Mouse (Mus musculus) midbrain, postnatal 0 days (tissue): ENCODE measurements around the gene Ttc8. TPM values are rescaled to one million over a fixed set of nuclear protein-coding genes. Genes with fewer than 3 reads are reported as not detected.

ENCODE experiments used
- ATAC-seq: fragments of 200-750 bp; cut with Nextera tagmentation; 2 replicates; pipeline ENCODE4 v1.8.0; 2017; ENCODE audit warnings: moderate number of reproducible peaks, mild to moderate bottlenecking, moderate TSS enrichment, moderate library complexity; ENCODE audit not compliant: low FRiP score
- DNase-seq: peaks from one replicate; pipeline ENCODE4 v3.0.0-alpha.2; 2015; ENCODE audit warnings: low spot score
- H3K27ac ChIP-seq: fragments of 300-500 bp; sonication (generic); 2 replicates; pipeline ENCODE4 v1.5.1; 2014; ENCODE audit warnings: low read depth, mild to moderate bottlenecking, low read length, mixed read lengths
- H3K27me3 ChIP-seq: fragments of 300-500 bp; sonication (generic); 2 replicates; pipeline ENCODE4 v1.6.1; 2014; ENCODE audit warnings: low read length, control low read depth, mixed read lengths; ENCODE audit not compliant: insufficient read depth
- H3K36me3 ChIP-seq: fragments of 300-500 bp; sonication (generic); 2 replicates; pipeline ENCODE4 v1.6.1; 2014; ENCODE audit warnings: low read length, control low read depth, mixed read lengths; ENCODE audit not compliant: insufficient read depth
- H3K4me1 ChIP-seq: fragments of 300-500 bp; sonication (generic); 2 replicates; pipeline ENCODE4 v1.6.1; 2014; ENCODE audit warnings: mild to moderate bottlenecking, control low read depth, antibody characterized with exemption, low read length, mixed read lengths; ENCODE audit not compliant: insufficient read depth
- H3K4me2 ChIP-seq: fragments of 300-500 bp; sonication (generic); 2 replicates; pipeline ENCODE4 v1.6.1; 2014; ENCODE audit warnings: low read depth, mild to moderate bottlenecking, low read length, mixed read lengths; ENCODE audit not compliant: poor library complexity, severe bottlenecking
- H3K4me3 ChIP-seq: fragments of 300-500 bp; sonication (generic); 2 replicates; pipeline ENCODE4 v1.5.1; 2014; ENCODE audit warnings: low read depth, mild to moderate bottlenecking, low read length, moderate library complexity
- H3K9ac ChIP-seq: fragments of 300-500 bp; sonication (generic); replicated peaks from 2 replicates; pipeline ENCODE4 v1.6.1; 2014; ENCODE audit warnings: mild to moderate bottlenecking, low read length, moderate library complexity, mixed read lengths; ENCODE audit not compliant: poor library complexity, severe bottlenecking
- H3K9me3 ChIP-seq: fragments of 300-500 bp; sonication (generic); 2 replicates; pipeline ENCODE4 v1.6.1; 2016; ENCODE audit warnings: low read length, control low read depth
- CTCF ChIP-seq: IDR thresholded peaks from 2 replicates; pipeline ENCODE4 v1.5.1; 2016; ENCODE audit warnings: antibody characterized with exemption, mild to moderate bottlenecking
- WGBS: fragments of 180-500 bp; shearing (Covaris S2); extraction: QIAGEN DNeasy Blood & Tissue Kit; methylation state at CpG from one replicate; pipeline ENCODE4 v1.1.7; 2014; 5-methylcytosine and 5-hydroxymethylcytosine counted together
- polyA plus RNA-seq: library from polyadenylated mRNA; unstranded; fragments of >200 nt; fragmentation: Nextera tagmentation; extraction: Ambion mirVana; gene quantifications from 2 replicates; pipeline ENCODE4 v1.2.1, GENCODE M21; 2015
- total RNA-seq: library from RNA; depleted of rRNA; stranded (reverse); fragments of >200 nt; gene quantifications from 2 replicates; pipeline ENCODE4 v1.2.3, GENCODE M21; 2014

Gene Ttc8
- total and polyA plus RNA-seq, 2 experiments from 2014 or later = 23.5 to 34.3 TPM

DNA sequence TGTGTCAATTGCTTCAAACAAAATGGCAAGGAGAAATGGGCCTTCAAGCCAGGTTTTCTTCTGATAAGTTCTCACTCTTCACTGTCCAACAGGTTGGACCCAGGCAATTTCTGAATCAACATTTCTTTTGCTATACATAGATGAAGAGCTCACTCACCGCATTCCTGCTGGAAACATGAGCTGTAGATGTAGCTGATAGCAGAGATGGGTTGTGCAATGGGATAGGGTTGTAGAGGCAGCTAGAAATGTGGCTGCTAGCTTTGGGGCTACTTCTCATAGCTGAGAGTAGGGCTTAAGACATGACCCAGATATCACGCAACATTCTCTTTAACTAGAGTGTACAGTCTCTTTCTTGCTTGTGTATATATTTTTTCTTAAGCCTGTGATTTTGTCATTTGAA lies 84.4 kb downstream of the Ttc8 start:
- H3K27ac ChIP-seq = no peak overlapping the region
- ATAC-seq (no peak), DNase-seq (no peak)
- no peaks in the 10 kb centered on the region for H3K9me3 ChIP-seq
- H3K36me3 ChIP-seq = no peaks in the 10 kb centered on the region
- WGBS = 94% methylated on average over 2 of the region's 2 CpGs
- no peak overlapping the region for H3K4me2 ChIP-seq
- no peak for TF ChIP-seq CTCF
- no peak overlapping the region for H3K4me3 ChIP-seq
- no peak overlapping the region for H3K9ac ChIP-seq
- no peaks in the 10 kb centered on the region for H3K27me3 ChIP-seq
- peaks cover 4% of the 10 kb centered on the region; the same call in 1 of the 2 replicates for H3K4me1 ChIP-seq

DNA sequence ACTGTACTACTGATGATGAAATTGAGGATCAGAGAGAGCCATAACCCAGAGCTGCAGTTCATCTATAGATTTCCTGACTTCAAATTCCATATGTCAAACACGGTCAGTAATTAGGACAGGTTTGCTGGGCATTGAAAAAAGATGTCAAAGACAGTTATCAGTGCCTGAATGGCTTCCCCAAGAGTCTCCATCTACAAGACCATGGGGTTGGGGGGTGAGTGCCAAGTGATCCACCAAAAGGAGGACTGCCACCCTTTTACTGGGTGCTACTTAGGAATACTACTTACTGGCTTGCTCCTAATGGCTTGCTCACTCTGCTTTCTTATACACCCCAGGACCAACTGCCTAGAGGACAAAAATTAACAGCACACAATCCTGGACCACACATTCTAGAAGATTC lies 88.4 kb downstream of the Ttc8 start:
- 71% methylated on average over 1 of the region's 1 CpGs for WGBS
- no peaks in the 10 kb centered on the region for H3K36me3 ChIP-seq
- ATAC-seq = no peak

DNA sequence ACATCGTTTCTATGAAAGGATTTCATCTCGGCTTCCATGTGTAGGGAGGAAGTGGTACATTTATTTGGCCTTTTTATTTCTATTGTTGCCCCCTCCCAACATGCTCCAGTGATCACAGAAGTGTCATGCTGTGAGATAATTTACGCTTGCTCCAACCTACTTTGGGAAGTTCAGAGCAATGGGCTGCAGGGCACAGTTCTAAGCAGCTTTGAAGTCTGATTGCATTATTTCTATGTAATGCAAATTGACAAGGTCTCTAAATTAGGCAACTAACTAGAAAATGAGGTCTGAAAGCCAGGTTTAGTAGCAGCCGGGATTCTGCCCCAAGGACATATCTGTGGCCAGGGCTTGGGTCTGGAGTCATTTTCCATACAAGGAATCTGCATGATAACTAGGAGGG lies 89.1 kb downstream of the Ttc8 start:
- Histone ChIP-seq H3K4me3 (no peak overlapping the region), H3K9me3 (no peaks in the 10 kb centered on the region), H3K4me2 (no peak overlapping the region), H3K36me3 (no peaks in the 10 kb centered on the region), H3K9ac (no peak overlapping the region), H3K27me3 (no peaks in the 10 kb centered on the region), H3K4me1 (peaks cover 13% of the 10 kb centered on the region), H3K27ac (no peak overlapping the region)
- peak; percentile 10 for DNase-seq
- WGBS = 21% methylated on average over 4 of the region's 4 CpGs
- peak; percentile 54; the same call in 1 of the 2 replicates for ATAC-seq
- TF ChIP-seq CTCF = no peak

More for the DNA sequence above, 88.4 kb downstream of the Ttc8 start:
- Histone ChIP-seq H3K27me3 (no peaks in the 10 kb centered on the region), H3K4me1 (peaks cover 13% of the 10 kb centered on the region), H3K9me3 (no peaks in the 10 kb centered on the region), H3K27ac (no peak overlapping the region), H3K9ac (no peak overlapping the region), H3K4me3 (no peak overlapping the region), H3K4me2 (no peak overlapping the region)
- no peak for DNase-seq
- no peak for TF ChIP-seq CTCF

DNA sequence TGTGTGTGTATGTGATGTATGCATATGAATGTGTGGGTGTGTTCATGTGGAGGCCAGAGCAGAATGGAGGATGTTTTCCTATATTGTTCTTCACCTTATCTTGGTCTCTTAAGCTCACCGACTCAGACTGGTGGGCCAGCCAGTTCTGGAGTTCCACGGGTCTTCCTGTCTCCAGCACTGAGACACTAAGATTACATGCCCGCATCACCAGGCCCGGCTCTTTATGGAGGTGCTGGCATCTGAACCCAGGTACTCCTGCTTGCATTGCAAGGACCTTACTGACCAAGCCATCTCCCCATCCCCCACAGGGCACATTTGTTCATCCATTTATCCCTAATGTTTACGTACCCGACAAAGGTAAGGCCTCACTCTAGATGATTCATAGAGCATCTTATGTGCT lies 89.7 kb downstream of the Ttc8 start:
- Histone ChIP-seq H3K9me3 (no peaks in the 10 kb centered on the region), H3K4me2 (no peak overlapping the region), H3K27me3 (no peaks in the 10 kb centered on the region), H3K36me3 (no peaks in the 10 kb centered on the region), H3K4me1 (peaks cover 13% of the 10 kb centered on the region), H3K27ac (no peak overlapping the region), H3K9ac (no peak overlapping the region), H3K4me3 (no peak overlapping the region)
- TF ChIP-seq CTCF = no peak
- no peak for DNase-seq
- WGBS = 50% methylated on average over 6 of the region's 6 CpGs
- no peak for ATAC-seq

DNA sequence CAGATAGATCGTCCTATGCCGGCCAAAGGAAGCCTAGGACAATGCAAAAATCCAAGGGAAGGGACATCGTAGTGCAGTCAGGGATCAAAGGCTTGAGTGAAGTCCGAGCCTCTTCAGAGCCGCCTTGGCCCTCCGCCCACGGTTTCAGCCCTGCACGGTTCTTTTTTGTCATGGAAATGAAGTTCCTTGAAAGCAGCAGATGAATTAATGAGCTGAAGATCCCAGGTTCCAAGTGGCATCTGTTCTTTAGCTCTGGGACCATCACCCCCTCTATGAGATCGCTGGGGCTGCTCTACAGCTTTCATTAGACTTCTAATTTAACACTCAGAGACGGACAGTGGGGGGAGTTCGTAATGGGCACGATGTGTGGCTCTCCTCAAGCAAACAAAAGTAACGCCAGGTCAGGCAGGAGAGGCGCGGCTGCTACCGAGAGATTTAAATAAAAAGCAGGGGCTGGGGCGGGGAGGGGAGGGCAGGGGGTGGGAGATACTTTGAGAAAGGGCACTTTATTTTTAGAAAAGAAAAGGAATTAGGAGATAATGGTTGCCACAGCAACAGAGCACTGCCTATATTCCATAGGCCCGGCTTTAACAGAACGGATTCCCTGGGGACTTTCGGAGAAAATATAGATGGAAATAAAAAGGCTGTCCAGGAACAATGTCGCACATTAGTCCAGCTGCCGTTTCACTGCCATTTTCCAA lies 90.9 kb downstream of the Ttc8 start:
- H3K27me3 ChIP-seq = no peaks in the 10 kb centered on the region
- no peak overlapping the region for H3K4me3 ChIP-seq
- peak overlapping the region; percentile 72 for H3K27ac ChIP-seq
- no peaks in the 10 kb centered on the region for H3K9me3 ChIP-seq
- DNase-seq = peak; percentile 84
- WGBS = 3% methylated on average over 22 of the region's 22 CpGs
- ATAC-seq = peak; percentile 78
- peaks cover 13% of the 10 kb centered on the region for H3K4me1 ChIP-seq
- no peak for TF ChIP-seq CTCF
- no peak overlapping the region for H3K9ac ChIP-seq
- H3K4me2 ChIP-seq = peak overlapping the region; percentile 36
- no peaks in the 10 kb centered on the region for H3K36me3 ChIP-seq

DNA sequence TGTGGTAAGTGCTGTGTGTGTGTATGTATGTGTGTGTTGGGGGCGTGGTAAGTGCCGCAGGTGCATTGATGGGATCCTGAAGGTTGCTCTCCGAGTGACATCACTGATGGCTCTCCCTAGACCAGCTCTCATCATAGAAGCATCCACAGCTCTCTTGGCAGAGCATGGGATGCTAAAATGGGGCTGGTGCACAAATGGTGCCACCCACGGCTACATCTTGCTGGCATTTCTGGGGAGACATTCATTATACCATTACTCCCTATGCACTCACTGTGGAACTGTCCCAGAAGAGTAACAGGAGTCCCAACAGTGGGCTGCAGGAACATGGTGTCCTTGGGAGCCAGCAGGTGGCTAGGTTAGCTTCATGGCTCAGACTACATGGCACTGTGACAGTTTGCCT lies 95.5 kb downstream of the Ttc8 start:
- no peak for ATAC-seq
- H3K27me3 ChIP-seq = no peaks in the 10 kb centered on the region
- no peak overlapping the region for H3K4me2 ChIP-seq
- peaks cover 6% of the 10 kb centered on the region for H3K4me1 ChIP-seq
- no peak overlapping the region for H3K27ac ChIP-seq
- TF ChIP-seq CTCF = no peak
- H3K9ac ChIP-seq = no peak overlapping the region
- H3K4me3 ChIP-seq = no peak overlapping the region
- no peaks in the 10 kb centered on the region for H3K36me3 ChIP-seq
- whole genome bisulfite sequencing = 93% methylated on average over 4 of the region's 4 CpGs
- no peak for DNase-seq
- H3K9me3 ChIP-seq = no peaks in the 10 kb centered on the region
